Mouse (Mus musculus): ENCODE data around the gene Thada. TPM values are rescaled to one million over a fixed set of nuclear protein-coding genes. Genes with fewer than 3 reads are reported as not detected.

Thada gene
- polyA plus RNA-seq, 1 experiment from 2014 or later, result 2.3 TPM

DNA sequence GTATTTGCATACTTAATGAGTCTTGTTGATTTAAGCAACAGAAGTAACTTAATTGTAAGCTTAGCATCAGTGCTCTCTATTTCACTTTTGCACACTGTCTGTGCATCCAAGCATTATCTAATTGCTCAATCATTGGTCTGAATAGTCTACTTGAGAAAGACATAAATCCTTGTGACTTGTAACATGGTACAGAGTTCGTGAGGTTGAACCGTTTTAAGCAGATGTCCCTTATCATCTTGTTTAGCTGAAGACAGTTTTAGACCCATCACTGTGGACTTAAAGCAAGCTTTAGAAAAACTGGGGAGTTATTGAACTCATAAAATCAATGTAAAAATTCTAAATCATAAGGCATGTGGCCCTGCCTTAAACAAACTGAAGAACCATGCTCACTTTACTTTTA, 31.6 kb upstream of the Thada start:
- ATAC-seq (no peak), DNase-seq (ENCODE audit: low spot score) (no peak)
- WGBS, result 51% methylated on average over 2 of the region's 2 CpGs
- H3K36me3 ChIP-seq (ENCODE audit: insufficient read depth, low read length), result no peaks in the 10 kb centered on the region
- no peaks in the 10 kb centered on the region for H3K4me1 ChIP-seq (ENCODE audit: insufficient read depth, low read depth, low read length)
- TF ChIP-seq CTCF (IDR thresholded peaks at IDR 0.05) (no peak), EP300 (IDR thresholded peaks at IDR 0.05) (no peak)
- no peaks in the 10 kb centered on the region for H3K27me3 ChIP-seq (replicated peaks; ENCODE audit: insufficient read depth, low read length)
- no peak overlapping the region for H3K9ac ChIP-seq (replicated peaks; ENCODE audit: low read depth)
- no peak overlapping the region for H3K27ac ChIP-seq (ENCODE audit: low read length)
- no peak overlapping the region for H3K4me2 ChIP-seq (replicated peaks; ENCODE audit: low read depth, low read length)
- H3K4me3 ChIP-seq (ENCODE audit: low read depth, low read length), result no peak overlapping the region
- H3K9me3 ChIP-seq (ENCODE audit: low read length), result no peaks in the 10 kb centered on the region

DNA sequence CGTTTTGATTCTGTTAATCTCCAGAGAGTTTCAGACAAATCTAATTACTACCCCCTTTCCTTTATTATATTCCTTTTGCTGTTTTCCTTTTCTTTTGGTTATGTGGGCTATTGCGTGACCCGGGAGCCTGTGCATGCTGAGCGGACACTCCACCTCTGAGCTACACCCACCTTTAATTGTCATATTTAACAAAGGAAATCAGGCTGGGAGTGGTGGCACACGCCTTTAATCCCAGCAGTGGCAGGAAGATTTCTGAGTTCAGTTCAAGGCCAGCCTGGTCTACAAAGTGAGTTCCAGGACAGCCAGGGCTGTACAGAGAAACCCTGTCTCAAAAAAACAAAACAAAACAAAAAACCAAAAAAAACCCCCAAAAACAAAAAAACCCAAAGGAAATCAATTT, 31.0 kb upstream of the Thada start:
- Histone ChIP-seq H3K9ac (replicated peaks; ENCODE audit: low read depth) (no peak overlapping the region), H3K36me3 (ENCODE audit: insufficient read depth, low read length) (no peaks in the 10 kb centered on the region), H3K4me1 (ENCODE audit: insufficient read depth, low read depth, low read length) (no peaks in the 10 kb centered on the region), H3K4me3 (ENCODE audit: low read depth, low read length) (no peak overlapping the region), H3K27me3 (replicated peaks; ENCODE audit: insufficient read depth, low read length) (no peaks in the 10 kb centered on the region), H3K27ac (ENCODE audit: low read length) (no peak overlapping the region), H3K4me2 (replicated peaks; ENCODE audit: low read depth, low read length) (no peak overlapping the region), H3K9me3 (ENCODE audit: low read length) (no peaks in the 10 kb centered on the region)
- 85% methylated on average over 5 of the region's 5 CpGs for WGBS
- DNase-seq (ENCODE audit: low spot score) (no peak), ATAC-seq (no peak)
- TF ChIP-seq EP300 (IDR thresholded peaks at IDR 0.05), result no peak
- no peak for TF ChIP-seq CTCF (IDR thresholded peaks at IDR 0.05)

GRCm38 (mm10) chr17:84492255-84492880, 26.4 kb upstream of the Thada start:
- H3K4me2 ChIP-seq (replicated peaks; ENCODE audit: low read depth, low read length), result no peak overlapping the region
- no peak for TF ChIP-seq CTCF (IDR thresholded peaks at IDR 0.05)
- TF ChIP-seq EP300 (IDR thresholded peaks at IDR 0.05), result no peak
- H3K27me3 ChIP-seq (replicated peaks; ENCODE audit: insufficient read depth, low read length), result no peaks in the 10 kb centered on the region
- ATAC-seq (no peak), DNase-seq (ENCODE audit: low spot score) (no peak)
- no peaks in the 10 kb centered on the region for H3K4me1 ChIP-seq (ENCODE audit: insufficient read depth, low read depth, low read length)
- no peak overlapping the region for H3K9ac ChIP-seq (replicated peaks; ENCODE audit: low read depth)
- 27% methylated on average over 5 of the region's 5 CpGs for WGBS
- H3K27ac ChIP-seq (ENCODE audit: low read length), result no peak overlapping the region
- H3K9me3 ChIP-seq (ENCODE audit: low read length), result no peaks in the 10 kb centered on the region
- no peak overlapping the region for H3K4me3 ChIP-seq (ENCODE audit: low read depth, low read length)
- H3K36me3 ChIP-seq (ENCODE audit: insufficient read depth, low read length), result no peaks in the 10 kb centered on the region

DNA sequence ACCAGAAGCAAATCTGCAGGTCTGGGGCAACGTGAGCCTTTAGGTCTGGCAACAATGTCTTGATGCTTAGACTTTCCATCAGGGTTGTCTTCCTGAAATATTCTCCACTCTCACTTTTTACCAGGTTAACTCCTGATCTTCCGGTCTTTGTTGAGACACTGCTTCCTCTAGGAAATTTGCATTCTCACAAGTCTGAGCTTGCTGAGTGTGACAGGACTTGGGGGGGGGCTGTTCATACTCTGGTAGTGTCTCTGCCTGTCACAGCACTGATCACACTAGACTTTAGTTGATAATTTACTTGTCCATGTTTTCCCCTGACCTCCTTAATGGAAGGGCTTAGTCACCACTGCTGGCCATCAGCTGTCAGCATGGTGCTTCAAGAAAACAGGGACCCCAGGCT, 21.4 kb upstream of the Thada start:
- Histone ChIP-seq H3K4me3 (ENCODE audit: low read depth, low read length) (no peak overlapping the region), H3K27ac (ENCODE audit: low read length) (no peak overlapping the region), H3K9ac (replicated peaks; ENCODE audit: low read depth) (no peak overlapping the region), H3K9me3 (ENCODE audit: low read length) (no peaks in the 10 kb centered on the region), H3K4me1 (ENCODE audit: insufficient read depth, low read depth, low read length) (no peaks in the 10 kb centered on the region), H3K36me3 (ENCODE audit: insufficient read depth, low read length) (no peaks in the 10 kb centered on the region), H3K27me3 (replicated peaks; ENCODE audit: insufficient read depth, low read length) (no peaks in the 10 kb centered on the region), H3K4me2 (replicated peaks; ENCODE audit: low read depth, low read length) (no peak overlapping the region)
- no peak for DNase-seq (ENCODE audit: low spot score)
- TF ChIP-seq EP300 (IDR thresholded peaks at IDR 0.05) (no peak), CTCF (IDR thresholded peaks at IDR 0.05) (no peak)
- no peak for ATAC-seq
- 78% methylated on average over 2 of the region's 2 CpGs for WGBS

DNA sequence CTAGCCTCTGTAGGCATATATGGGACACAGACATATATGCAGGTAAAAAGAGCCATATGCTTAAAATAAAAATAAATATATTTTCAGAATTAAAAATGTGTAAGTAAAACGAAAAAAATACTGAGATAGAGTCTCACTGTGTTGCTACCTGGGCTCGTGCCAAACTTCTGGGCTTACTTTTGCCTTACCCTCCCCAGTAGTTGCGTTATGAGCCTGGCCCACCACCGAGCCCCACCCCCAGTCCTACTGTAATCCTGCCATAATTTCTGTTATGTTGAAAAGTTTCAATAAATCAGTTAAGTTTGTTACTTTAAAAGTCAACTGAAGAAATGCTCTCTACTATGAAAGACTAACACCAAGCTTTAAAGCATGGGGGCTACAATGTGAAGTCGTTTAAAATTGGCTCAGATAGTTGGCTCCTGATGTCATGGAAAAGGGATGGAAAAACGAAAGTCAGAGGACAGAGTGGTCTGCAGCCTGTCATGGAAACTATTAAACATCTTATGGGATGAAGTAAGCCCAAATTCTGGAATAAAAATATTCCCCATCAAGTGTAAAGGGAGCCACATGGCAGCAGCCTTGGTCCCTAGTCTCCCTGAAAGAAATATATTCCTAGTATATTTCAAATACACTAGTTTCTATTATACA, 17.8 kb upstream of the Thada start:
- DNase-seq (ENCODE audit: low spot score) (no peak), ATAC-seq (no peak)

DNA sequence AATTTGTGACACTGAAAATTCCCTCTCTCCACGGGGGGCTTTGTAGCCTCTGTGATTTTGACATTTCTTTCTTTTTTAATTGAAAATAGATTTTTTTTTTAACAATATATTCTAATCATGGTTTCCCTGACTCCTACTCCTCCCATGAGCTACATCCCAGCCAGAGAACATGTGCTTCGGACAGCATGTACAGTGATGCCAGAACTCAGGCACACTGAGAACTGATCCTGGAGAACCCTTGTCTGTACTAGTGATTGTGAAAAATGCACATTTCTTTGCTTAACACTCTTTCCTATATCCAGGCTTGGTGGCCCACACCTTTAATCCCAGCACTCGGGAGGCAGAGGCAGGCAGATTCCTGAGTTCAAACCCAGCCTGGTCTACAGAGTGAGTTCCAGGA, 16.8 kb upstream of the Thada start:
- Histone ChIP-seq H3K4me2 (replicated peaks; ENCODE audit: low read depth, low read length) (no peak overlapping the region), H3K9me3 (ENCODE audit: low read length) (no peaks in the 10 kb centered on the region), H3K4me1 (ENCODE audit: insufficient read depth, low read depth, low read length) (no peaks in the 10 kb centered on the region), H3K9ac (replicated peaks; ENCODE audit: low read depth) (no peak overlapping the region), H3K27ac (ENCODE audit: low read length) (no peak overlapping the region), H3K36me3 (ENCODE audit: insufficient read depth, low read length) (no peaks in the 10 kb centered on the region), H3K4me3 (ENCODE audit: low read depth, low read length) (no peak overlapping the region), H3K27me3 (replicated peaks; ENCODE audit: insufficient read depth, low read length) (no peaks in the 10 kb centered on the region)
- no peak for TF ChIP-seq EP300 (IDR thresholded peaks at IDR 0.05)
- ATAC-seq (no peak), DNase-seq (ENCODE audit: low spot score) (no peak)
- WGBS, result 88% methylated on average over 3 of the region's 3 CpGs

More for the DNA sequence above, 17.8 kb upstream of the Thada start:
- Histone ChIP-seq H3K9me3 (ENCODE audit: low read length) (no peaks in the 10 kb centered on the region), H3K4me3 (ENCODE audit: low read depth, low read length) (no peak overlapping the region), H3K36me3 (ENCODE audit: insufficient read depth, low read length) (no peaks in the 10 kb centered on the region), H3K4me1 (ENCODE audit: insufficient read depth, low read depth, low read length) (no peaks in the 10 kb centered on the region), H3K9ac (replicated peaks; ENCODE audit: low read depth) (no peak overlapping the region), H3K27me3 (replicated peaks; ENCODE audit: insufficient read depth, low read length) (no peaks in the 10 kb centered on the region), H3K4me2 (replicated peaks; ENCODE audit: low read depth, low read length) (no peak overlapping the region), H3K27ac (ENCODE audit: low read length) (no peak overlapping the region)
- 58% methylated on average over 6 of the region's 6 CpGs for WGBS
- TF ChIP-seq EP300 (IDR thresholded peaks at IDR 0.05) (no peak), CTCF (IDR thresholded peaks at IDR 0.05) (no peak)
